Mouse (Mus musculus): ENCODE measurements around the gene Kptn.

The Kptn gene

GRCm38 (mm10) chr7:16125829-16126228 is 6.1 kb downstream of the Kptn start:
- peak; percentile 67 for DNase-seq

- DNase-seq = peak; percentile 96
These were observed 8.6 kb downstream of the Kptn start for GRCm38 (mm10) chr7:16128344-16128743.

- DNase-seq = no peak
These were observed 9.2 kb downstream of the Kptn start for GRCm38 (mm10) chr7:16128899-16129298.

- peak; percentile 98 for DNase-seq
These were observed 9.7 kb downstream of the Kptn start, which contains the start of gene Slc8a2 for GRCm38 (mm10) chr7:16129421-16129845. Slc8a2 (plus strand) TSS chr7:16129826.

GRCm38 (mm10) chr7:16129846-16130691 is 10.4 kb downstream of the Kptn start:
- peak; percentile 86 for DNase-seq

GRCm38 (mm10) chr7:16130956-16131634 is 11.4 kb downstream of the Kptn start:
- peak; percentile 76 for DNase-seq

GRCm38 (mm10) chr7:16132161-16132581 is 12.5 kb downstream of the Kptn start:
- peak; percentile 80 for DNase-seq

- peak; percentile 48 for DNase-seq
These were observed 13.2 kb downstream of the Kptn start for GRCm38 (mm10) chr7:16132926-16133325.

- peak; percentile 74 for DNase-seq
These were observed 14.0 kb downstream of the Kptn start for GRCm38 (mm10) chr7:16133691-16134090.

- DNase-seq = peak; percentile 31
These were observed 15.3 kb downstream of the Kptn start for GRCm38 (mm10) chr7:16134951-16135392.

GRCm38 (mm10) chr7:16146489-16147410 is 27.1 kb downstream of the Kptn start:
- DNase-seq = peak; percentile 83

- peak; percentile 53 for DNase-seq
These were observed 27.9 kb downstream of the Kptn start for GRCm38 (mm10) chr7:16147643-16148042.

- DNase-seq = peak; percentile 98
These were observed 29.5 kb downstream of the Kptn start for GRCm38 (mm10) chr7:16149241-16149640.

GRCm38 (mm10) chr7:16150191-16151145 is 30.8 kb downstream of the Kptn start:
- peak; percentile 61 for DNase-seq

- peak; percentile 75 for DNase-seq
These were observed 33.8 kb downstream of the Kptn start for GRCm38 (mm10) chr7:16153522-16153921.

GRCm38 (mm10) chr7:16155132-16155872 is 35.6 kb downstream of the Kptn start:
- peak; percentile 76 for DNase-seq

GRCm38 (mm10) chr7:16156105-16156714 is 36.5 kb downstream of the Kptn start:
- DNase-seq = no peak

GRCm38 (mm10) chr7:16158735-16159134 is 39.0 kb downstream of the Kptn start:
- DNase-seq = peak; percentile 59

- peak; percentile 69 for DNase-seq
These were observed 41.0 kb downstream of the Kptn start for GRCm38 (mm10) chr7:16160702-16161101.

- DNase-seq = no peak
These were observed 41.6 kb downstream of the Kptn start for GRCm38 (mm10) chr7:16161302-16161701.

All from cerebellum, adult 9-11 months (tissue).